Mouse (Mus musculus) layer of hippocampus, adult 8-10 months (tissue): ENCODE measurements around the gene Emc3. TPM values are rescaled to one million over a fixed set of nuclear protein-coding genes. Genes with fewer than 3 reads are reported as not detected.

ENCODE experiments used
- DNase-seq, 2 experiments: peaks; one replicate each; pipeline ENCODE4 v3.0.0; 2022; ENCODE audit warnings: low spot score in 2 of 2
- total RNA-seq, 4 experiments: library from RNA; stranded (reverse); gene quantifications; 2 replicates each; pipeline ENCODE4 v1.2.4; 2022

Gene Emc3
- 10 to 100 TPM; 62.1 to 75.3 (median 71.4) TPM for total RNA-seq

- peak; percentile 83 to 92 for DNase-seq
Measured at GRCm38 (mm10) chr6:113530932-113531839, at the start of gene Emc3, which contains the start of gene Fancd2. TSS of gene Emc3 (minus strand) at chr6:113531652. TSS of gene Fancd2 (plus strand) at chr6:113531682.

- DNase-seq: no peak
Measured at GRCm38 (mm10) chr6:113579306-113579705, 47.9 kb upstream of the Emc3 start.

DNA sequence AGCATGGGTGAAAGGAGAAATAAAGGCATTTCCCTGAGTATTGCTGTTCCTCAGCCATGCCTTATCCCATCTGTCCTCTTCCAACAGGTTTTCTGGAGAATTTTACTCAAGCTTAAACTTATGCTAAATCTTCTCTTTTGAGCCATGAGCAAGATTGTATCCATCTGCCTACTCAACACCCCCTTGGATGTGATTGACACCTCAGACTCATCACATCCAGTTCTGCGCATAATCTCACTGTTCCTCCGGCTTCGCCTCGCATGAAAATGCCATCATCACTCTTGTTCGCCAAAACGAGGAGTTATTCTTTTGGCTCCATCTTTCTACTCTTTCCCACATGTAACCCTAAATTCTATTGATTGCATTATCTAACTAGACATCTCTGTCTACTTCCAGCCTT, 44.6 kb upstream of the Emc3 start:
- peak; percentile 32 to 51 for DNase-seq

DNA sequence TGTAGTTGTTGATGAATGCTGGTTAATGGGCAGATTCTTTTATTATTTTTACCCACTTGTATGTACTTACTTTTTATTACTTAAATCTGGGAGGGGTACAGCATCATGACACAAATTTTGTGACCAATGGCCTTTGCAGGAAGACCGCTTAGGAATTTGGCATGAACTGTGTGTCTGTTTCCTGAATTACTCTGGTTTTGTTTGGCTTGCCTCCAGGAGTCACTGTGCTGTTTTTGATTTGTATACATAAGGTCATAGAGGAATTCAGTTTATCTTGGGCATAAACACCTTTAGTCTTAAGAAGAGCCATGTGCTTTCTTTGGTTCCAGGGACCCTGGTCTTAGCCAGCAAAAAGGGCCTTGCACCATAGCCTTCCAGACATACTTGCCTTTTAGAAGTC, 33.1 kb upstream of the Emc3 start:
- DNase-seq: no peak

- DNase-seq: no peak
Measured at GRCm38 (mm10) chr6:113559736-113560135, 28.3 kb upstream of the Emc3 start.

DNA sequence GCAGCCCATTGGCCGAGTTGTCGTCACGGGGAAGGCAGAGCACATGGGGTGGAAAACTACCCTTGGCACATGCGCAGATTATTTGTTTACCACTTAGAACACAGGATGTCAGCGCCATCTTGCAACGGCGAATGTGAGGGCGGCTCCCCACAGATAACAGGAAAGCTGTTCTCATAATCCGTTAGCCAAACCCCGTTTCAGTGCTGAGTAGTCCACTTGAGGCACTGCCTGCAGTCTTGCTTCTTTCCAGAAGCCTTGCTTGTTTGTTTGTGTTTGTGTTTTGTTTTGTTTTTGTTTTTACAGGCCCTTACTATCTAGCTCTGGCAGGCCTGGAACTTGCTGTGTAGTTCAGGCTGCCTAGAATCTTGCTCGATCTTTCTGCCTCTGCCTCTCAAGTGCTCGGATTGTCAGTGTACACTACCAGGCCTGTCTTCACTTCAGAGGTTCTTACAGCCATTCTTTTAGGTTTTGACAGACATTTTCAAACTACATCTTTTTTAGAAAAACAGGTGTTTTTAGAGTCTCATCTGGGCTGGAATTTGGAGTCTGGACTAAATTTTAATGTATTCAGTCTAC, 12.5 kb upstream of the Emc3 start:
- DNase-seq: no peak

DNA sequence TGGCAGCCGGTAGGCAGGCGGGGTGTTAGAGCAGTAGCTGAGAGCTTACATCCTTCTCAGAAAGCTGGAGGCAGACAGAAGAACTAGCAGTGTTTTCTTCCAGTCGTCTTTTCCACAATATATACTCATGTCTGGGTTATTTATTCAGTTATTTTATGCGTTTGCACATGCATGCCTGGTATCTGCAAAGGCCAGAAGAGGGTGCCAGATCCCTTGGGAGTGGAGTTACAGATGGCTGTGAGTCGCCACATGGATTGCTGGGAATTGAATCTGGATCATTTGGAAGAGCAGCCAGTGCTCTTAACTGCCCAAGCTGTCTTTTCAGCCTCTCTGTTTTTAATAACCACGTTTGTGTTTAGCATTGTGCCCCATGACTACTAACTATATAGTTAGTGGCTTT, 10.2 kb upstream of the Emc3 start:
- no peak for DNase-seq

- no peak for DNase-seq
Measured at GRCm38 (mm10) chr6:113534886-113535285, 3.4 kb upstream of the Emc3 start.

DNA sequence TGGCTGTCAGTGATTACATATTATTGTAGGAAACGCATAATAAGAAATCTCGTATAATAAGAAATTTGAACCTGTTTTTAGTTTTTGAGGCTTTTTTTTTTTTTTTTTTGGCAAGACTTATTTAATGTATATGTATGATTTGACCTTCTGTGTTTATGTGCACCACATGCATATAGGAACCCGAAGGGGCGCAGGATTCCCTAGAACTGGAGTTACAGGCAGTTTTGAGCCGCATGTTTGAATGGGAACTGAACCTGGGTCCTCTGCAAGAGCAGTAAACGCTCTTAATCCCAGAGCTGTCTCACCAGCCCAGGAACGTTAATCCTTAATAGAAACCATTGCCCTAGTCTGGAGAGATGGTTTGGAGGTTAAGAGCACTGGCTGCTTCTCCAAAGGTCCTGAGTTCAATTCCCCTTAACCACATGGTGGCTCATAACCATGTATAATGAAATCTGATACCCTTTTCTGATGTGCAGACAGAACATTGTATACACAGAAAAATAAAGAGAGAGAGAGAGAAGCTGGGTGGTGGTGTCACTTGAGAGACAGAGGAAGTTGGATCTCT, 470 bp upstream of the Emc3 start:
- DNase-seq: no peak

- no peak for DNase-seq
Measured at GRCm38 (mm10) chr6:113523420-113523819, 8.0 kb downstream of the Emc3 start.

GRCm38 (mm10) chr6:113522310-113522709, 9.1 kb downstream of the Emc3 start:
- DNase-seq: no peak

GRCm38 (mm10) chr6:113517434-113518080, 13.9 kb downstream of the Emc3 start:
- DNase-seq: no peak

DNA sequence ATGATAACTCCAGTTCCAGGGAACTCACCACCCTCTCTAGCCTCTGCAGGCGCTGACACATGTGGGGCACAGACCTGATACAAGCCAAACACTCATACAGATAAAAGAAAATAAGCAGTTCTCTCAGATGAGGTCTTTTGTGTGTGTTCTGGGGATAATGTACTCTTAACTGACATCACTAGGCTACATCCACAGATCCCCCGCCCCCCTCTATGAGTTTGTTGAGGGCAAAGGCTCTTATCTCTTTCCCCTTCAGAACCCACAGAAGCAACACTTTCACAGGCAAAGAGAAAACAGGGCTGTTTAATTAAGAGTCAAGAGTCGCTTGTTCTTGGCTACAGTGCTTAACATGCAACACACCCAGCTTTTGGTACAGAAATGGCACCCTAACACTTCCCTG, 16.9 kb downstream of the Emc3 start:
- no peak for DNase-seq

DNA sequence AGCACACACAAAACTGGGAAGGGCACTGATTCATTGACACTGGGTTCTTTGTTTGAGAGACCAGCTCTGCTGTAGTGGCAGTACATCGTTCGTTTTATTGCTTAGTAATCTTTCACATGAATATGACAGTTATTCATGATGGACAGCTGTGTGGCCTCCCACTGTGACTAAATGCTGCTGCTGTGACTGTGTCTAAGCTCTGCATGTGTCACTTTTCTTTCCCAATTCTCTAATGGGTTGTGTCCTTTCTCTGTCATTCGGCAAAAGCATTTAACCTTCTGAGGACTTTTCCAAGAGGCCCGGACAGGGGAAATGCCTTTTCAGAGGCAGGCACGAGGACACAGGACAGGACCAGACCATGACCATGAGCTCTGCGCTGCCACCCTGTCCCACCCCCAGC, 17.5 kb downstream of the Emc3 start:
- no peak for DNase-seq

- no peak for DNase-seq
Measured at GRCm38 (mm10) chr6:113508947-113509280, 22.5 kb downstream of the Emc3 start.

DNA sequence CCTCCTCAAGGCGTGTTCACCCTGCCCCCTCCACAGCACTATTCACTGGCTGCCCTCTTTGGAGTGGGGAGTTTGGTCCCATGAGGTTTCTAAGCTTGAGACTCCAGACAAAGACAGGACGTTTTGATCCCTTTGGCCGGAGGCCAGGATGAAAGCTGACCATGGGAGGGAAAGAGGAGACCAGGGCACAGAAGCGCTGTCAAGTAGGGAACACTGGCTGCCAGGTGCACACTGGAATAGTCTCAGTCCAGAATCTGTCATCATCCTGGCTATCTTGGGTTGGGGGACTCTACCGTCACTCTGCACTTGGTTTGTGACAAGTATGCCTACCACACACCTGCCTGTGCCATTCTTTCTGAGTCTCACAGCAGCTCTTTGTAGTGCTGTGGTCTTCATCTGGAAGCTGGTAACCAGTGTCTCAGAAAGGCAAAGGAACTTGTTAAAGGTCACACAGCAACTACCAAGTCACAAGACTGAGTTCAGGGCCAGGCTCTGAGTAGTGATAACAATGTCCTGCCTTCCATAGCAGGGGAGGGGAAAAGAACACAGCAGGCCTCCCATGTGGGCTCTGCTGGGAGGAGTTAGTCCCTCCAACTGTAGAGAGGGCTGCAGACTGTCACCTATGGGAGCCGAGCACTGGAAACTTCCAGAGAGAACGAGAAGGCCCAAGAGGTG, 23.0 kb downstream of the Emc3 start:
- DNase-seq: no peak

DNA sequence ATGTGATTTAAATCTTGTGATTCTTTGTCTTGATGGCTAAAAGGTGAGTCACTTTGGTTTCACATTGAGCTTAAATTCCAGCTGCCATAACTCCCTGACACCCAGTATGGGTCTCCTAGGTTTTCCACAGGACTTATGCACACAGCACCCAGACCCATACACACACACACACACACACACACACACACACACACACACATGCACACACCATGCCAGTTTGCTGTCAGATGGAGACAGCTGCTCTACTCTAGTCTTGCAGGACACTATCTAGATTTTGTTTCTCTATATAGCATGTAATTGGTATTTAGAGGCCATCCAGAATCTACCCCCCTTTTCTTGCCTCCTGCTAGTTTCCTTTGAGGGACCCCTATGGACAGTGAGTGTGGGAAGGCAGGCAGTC, 24.3 kb downstream of the Emc3 start:
- DNase-seq: no peak

GRCm38 (mm10) chr6:113505689-113506088, 25.8 kb downstream of the Emc3 start:
- DNase-seq: no peak

DNA sequence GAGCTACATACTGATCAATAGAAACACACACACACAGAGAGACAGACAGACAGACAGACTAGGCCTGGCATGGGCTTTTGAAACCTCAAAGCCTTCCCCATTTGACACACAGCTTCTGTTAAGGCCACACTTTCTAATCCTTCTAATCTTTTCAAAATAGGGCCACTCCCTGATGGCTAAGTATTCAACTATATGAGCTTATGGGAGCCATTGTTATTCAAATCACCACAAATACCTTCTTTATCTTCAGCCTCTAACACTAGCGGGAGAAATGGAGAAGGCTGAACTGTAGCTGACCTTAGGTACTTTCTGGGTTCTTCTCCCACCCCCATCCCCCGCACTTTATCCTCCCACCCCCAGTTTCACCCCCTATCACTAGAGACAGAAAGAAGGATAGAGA, 28.7 kb downstream of the Emc3 start:
- DNase-seq: no peak

- DNase-seq: peak; percentile 64 to 74
Measured at GRCm38 (mm10) chr6:113501388-113502084, 29.9 kb downstream of the Emc3 start, which contains the start of gene Prrt3. TSS of gene Prrt3 (minus strand) at chr6:113501931.

GRCm38 (mm10) chr6:113499346-113499745, 32.1 kb downstream of the Emc3 start:
- DNase-seq: no peak
